8 mouse cellular contexts compared by ENCODE assay signal in the genomic region with DNA sequence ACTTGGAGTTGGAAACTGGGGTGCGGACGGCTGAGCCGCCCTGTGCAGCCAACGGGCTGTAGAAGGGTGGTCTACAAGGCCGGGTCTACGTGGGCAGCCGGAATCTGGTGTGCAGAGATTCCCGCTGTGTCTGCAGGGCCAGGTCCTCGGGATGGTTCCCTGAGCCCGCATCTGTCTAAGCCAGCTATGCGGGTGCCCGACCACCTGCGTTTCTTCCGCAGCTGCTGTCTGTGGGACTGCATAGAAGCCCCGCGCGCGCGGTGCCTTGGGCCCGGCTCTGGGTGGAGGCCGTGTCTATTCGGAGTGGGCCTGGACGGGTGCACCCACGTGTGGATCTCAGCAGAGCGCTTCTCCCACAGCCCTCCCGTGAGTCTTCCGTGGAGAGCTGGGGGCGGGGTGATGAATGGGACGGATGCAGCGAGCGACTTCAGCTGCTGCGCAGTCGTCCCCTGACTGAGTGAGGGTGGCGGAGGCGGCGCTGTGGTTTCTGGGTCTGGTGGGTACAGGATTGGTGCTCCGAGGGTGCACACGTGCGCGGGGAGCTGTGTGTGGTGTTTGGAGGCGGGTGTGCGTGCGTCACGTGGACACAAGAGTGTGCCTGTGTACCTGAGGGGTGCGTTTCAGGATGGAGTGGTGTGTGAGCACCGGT. TPM values are rescaled to one million over a fixed set of nuclear protein-coding genes. Genes with fewer than 3 reads are reported as not detected.
A peak's percentile ranks its signal among the peaks of the same experiment; 100 is the strongest.
DNase-seq lines count a peak whose midpoint lies in the region; ATAC-seq and TF ChIP-seq lines count a peak whose summit lies in the region.

No protein-coding gene starts in this region.

- peak overlapping the region; percentile 72 for H3K27ac ChIP-seq in gastrocnemius, adult 2 months
- H3K27ac ChIP-seq in forebrain, embryonic 12.5 days = 0 out of 2 replicates have a peak overlapping the region, but pooled peaks have one; percentile 13
- H3K27ac ChIP-seq in midbrain, embryonic 10.5 days (replicated peaks) = peak overlapping the region; percentile 67

- ATAC-seq in forebrain, embryonic 12.5 days (ENCODE audit: low FRiP score) = peak; percentile 52

- 1% methylated on average over 46 of the region's 46 CpGs for WGBS in forebrain, embryonic 12.5 days
- 1% methylated on average over 46 of the region's 46 CpGs for WGBS in midbrain, embryonic 10.5 days

- peaks cover 19% of the 10 kb centered on the region for H3K4me1 ChIP-seq in forebrain, embryonic 12.5 days
- peaks cover 37% of the 10 kb centered on the region for H3K4me1 ChIP-seq in midbrain, embryonic 10.5 days

- no peaks in the 10 kb centered on the region for H3K9me3 ChIP-seq in forebrain, embryonic 12.5 days
- H3K9me3 ChIP-seq in midbrain, embryonic 10.5 days (replicated peaks) = no peaks in the 10 kb centered on the region

- H3K36me3 ChIP-seq in forebrain, embryonic 12.5 days (replicated peaks) = no peaks in the 10 kb centered on the region
- no peaks in the 10 kb centered on the region for H3K36me3 ChIP-seq in midbrain, embryonic 10.5 days

- no peak for TF ChIP-seq POLR2A in brain, embryonic 14.5 days (IDR thresholded peaks at IDR 0.05; ENCODE audit: borderline replicate concordance, extremely low read depth, insufficient read depth, insufficient read length, poor library complexity, severe bottlenecking)

- H3K4me3 ChIP-seq in gastrocnemius, adult 2 months = peak overlapping the region; percentile 94
- H3K4me3 ChIP-seq in forebrain, embryonic 12.5 days (replicated peaks) = peak overlapping the region; percentile 66
- peak overlapping the region; percentile 77 for H3K4me3 ChIP-seq in midbrain, embryonic 10.5 days

- no peak for TF ChIP-seq CTCF in gastrocnemius, adult 2 months (IDR thresholded peaks at IDR 0.05)
- TF ChIP-seq CTCF in brain, embryonic 14.5 days (IDR thresholded peaks at IDR 0.05; ENCODE audit: borderline replicate concordance, extremely low read depth, insufficient read depth, insufficient read length) = no peak

- intact Hi-C loops in gastrocnemius, adult 2 months (cut with DNase I) = no loop called here
- intact Hi-C loops in left cerebral cortex, postnatal 4 days (cut with DNase I) = no loop called here

- H3K4me2 ChIP-seq in forebrain, embryonic 12.5 days = peak overlapping the region; percentile 99

- H3K9ac ChIP-seq in forebrain, embryonic 12.5 days = peak overlapping the region; percentile 65

- peaks cover 59% of the 10 kb centered on the region for H3K27me3 ChIP-seq in forebrain, embryonic 12.5 days
- peaks cover 80% of the 10 kb centered on the region for H3K27me3 ChIP-seq in midbrain, embryonic 10.5 days (ENCODE audit: low read depth, poor library complexity, severe bottlenecking)

- DNase-seq in gastrocnemius, adult 2 months = peak; percentile 53
- no peak for DNase-seq in gastrocnemius, adult 18-20 months (ENCODE audit: low spot score)
- peak; percentile 76 for DNase-seq in brain, embryonic 14.5 days (ENCODE audit: low read depth)
- peak; percentile 92 for DNase-seq in induced T-regulatory cell, adult 2 months (ENCODE audit: low read depth)
- DNase-seq in left cerebral cortex, postnatal 4 days = peak; percentile 53
- DNase-seq in midbrain, embryonic 10.5 days (ENCODE audit: low spot score) = no peak
- DNase-seq in spleen, postnatal 14 days (ENCODE audit: low spot score in 2 of 2) = peak; percentile 50 to 51

RNA-seq across cellular contexts. Expression of a gene that starts 0.5 kb away (rescaled TPM):
- total RNA-seq in gastrocnemius, adult 2 months (2021) = under 1 TPM; 0.43 to 0.89 TPM
- under 1 TPM; 0.55 to 0.64 TPM for total RNA-seq in gastrocnemius, adult 18-20 months (2021)
- 18.7 and 20.9 TPM in 2 replicates for polyA plus RNA-seq in brain, embryonic 14.5 days (2012; rRNA removed)
- polyA plus RNA-seq in forebrain, embryonic 12.5 days (2016; fragmentation: Nextera tagmentation; extraction: Ambion mirVana) = 9.0 and 9.7 TPM in 2 replicates
- total RNA-seq in left cerebral cortex, postnatal 4 days (2021) = 10 to 100 TPM; 28.7 to 30.5 TPM
- 5.4 and 7.5 TPM in 2 replicates for polyA plus RNA-seq in midbrain, embryonic 10.5 days (2016; fragmentation: Nextera tagmentation; extraction: Ambion mirVana)

RNA-seq across cellular contexts. Expression of a gene that starts 20.4 kb away (rescaled TPM):
- total RNA-seq in gastrocnemius, adult 2 months (2021) = under 1 TPM; 0.15 to 0.56 TPM
- under 1 TPM; 0.62 to 0.78 TPM for total RNA-seq in gastrocnemius, adult 18-20 months (2021)
- 0.35 and 0.49 TPM in 2 replicates for polyA plus RNA-seq in brain, embryonic 14.5 days (2012; rRNA removed)
- polyA plus RNA-seq in forebrain, embryonic 12.5 days (2016; fragmentation: Nextera tagmentation; extraction: Ambion mirVana) = 0.52 and 0.74 TPM in 2 replicates
- under 1 TPM; 0.28 to 0.50 TPM for total RNA-seq in left cerebral cortex, postnatal 4 days (2021)
- polyA plus RNA-seq in midbrain, embryonic 10.5 days (2016; fragmentation: Nextera tagmentation; extraction: Ambion mirVana) = 1.2 TPM in 2 replicates

RNA-seq across cellular contexts. Expression of a gene that starts 28.3 kb away (rescaled TPM):
- total RNA-seq in gastrocnemius, adult 2 months (2021) = 1 to 10 TPM; 3.2 to 3.9 TPM
- total RNA-seq in gastrocnemius, adult 18-20 months (2021) = 1 to 10 TPM; 2.3 to 2.4 TPM
- 5.5 and 8.3 TPM in 2 replicates for polyA plus RNA-seq in brain, embryonic 14.5 days (2012; rRNA removed)
- 12.4 and 13.6 TPM in 2 replicates for polyA plus RNA-seq in forebrain, embryonic 12.5 days (2016; fragmentation: Nextera tagmentation; extraction: Ambion mirVana)
- total RNA-seq in left cerebral cortex, postnatal 4 days (2021) = 10 to 100 TPM; 10.4 to 10.7 TPM
- 11.7 and 12.2 TPM in 2 replicates for polyA plus RNA-seq in midbrain, embryonic 10.5 days (2016; fragmentation: Nextera tagmentation; extraction: Ambion mirVana)

RNA-seq across cellular contexts. Expression of a gene that starts 58.3 kb away (rescaled TPM):
- 1 to 10 TPM; 5.1 to 6.2 TPM for total RNA-seq in gastrocnemius, adult 2 months (2021)
- 1 to 10 TPM; 4.3 to 6.0 TPM for total RNA-seq in gastrocnemius, adult 18-20 months (2021)
- 1.0 and 1.4 TPM in 2 replicates for polyA plus RNA-seq in brain, embryonic 14.5 days (2012; rRNA removed)
- 0.60 and 0.68 TPM in 2 replicates for polyA plus RNA-seq in forebrain, embryonic 12.5 days (2016; fragmentation: Nextera tagmentation; extraction: Ambion mirVana)
- total RNA-seq in left cerebral cortex, postnatal 4 days (2021) = 1 to 10 TPM; 2.3 to 2.5 TPM
- polyA plus RNA-seq in midbrain, embryonic 10.5 days (2016; fragmentation: Nextera tagmentation; extraction: Ambion mirVana) = 1.2 TPM in 2 replicates

Comparison
In these comparisons a context has a peak if more than half of its experiments do, and no peak if none do; other contexts are left out.
1. DNase-seq: peak in gastrocnemius, adult 2 months (single experiment), brain, embryonic 14.5 days (single experiment), induced T-regulatory cell, adult 2 months (single experiment), left cerebral cortex, postnatal 4 days (single experiment) and spleen, postnatal 14 days (2 of 2); none in gastrocnemius, adult 18-20 months (single experiment) and midbrain, embryonic 10.5 days (single experiment).
2. H3K27ac ChIP-seq: peak in every context shown above with its lines; median percentile 72 in gastrocnemius, adult 2 months; 67 in midbrain, embryonic 10.5 days; 13 in forebrain, embryonic 12.5 days.
3. RNA of a gene that starts 0.5 kb away (total RNA-seq): 28.7 to 30.5 TPM in left cerebral cortex, postnatal 4 days; 0.43 to 0.89 TPM in gastrocnemius, adult 2 months and 0.55 to 0.64 TPM in gastrocnemius, adult 18-20 months; every median in the first group is over 10 times any median in the second.
4. Peak in every context shown above with its lines, with median percentiles within 50 percentile points of each other: H3K4me3 ChIP-seq.